Mouse (Mus musculus): ENCODE results near the gene Klb. TPM values are rescaled to one million over a fixed set of nuclear protein-coding genes. Genes with fewer than 3 reads are reported as not detected.
"Not testable (repeated sequence)": the region's sequence is repeated elsewhere in the genome, so short reads cannot be mapped to it uniquely, and the experiment has no call there.

The Klb gene
- polyA plus RNA-seq (2012; rRNA removed): 0.40 and 0.42 TPM in 2 replicates

DNA sequence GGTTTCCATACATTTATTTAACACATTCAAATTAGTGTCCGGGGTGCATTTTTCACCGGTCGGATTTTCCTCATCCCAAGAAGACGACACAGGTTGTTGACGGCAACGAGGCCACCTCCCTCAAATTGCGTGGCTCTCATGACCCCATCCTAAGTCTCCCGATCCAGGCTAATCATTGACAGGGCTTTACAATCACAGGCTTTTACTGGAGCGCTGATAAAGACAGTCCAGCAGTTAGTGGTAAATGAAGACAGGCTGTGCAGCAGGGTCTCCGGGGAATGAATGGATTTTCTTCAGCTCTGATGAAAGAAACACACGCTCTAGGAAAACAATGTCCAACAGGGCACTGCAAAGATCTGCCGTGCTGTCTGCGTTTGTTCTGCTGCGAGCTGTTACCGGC lies at the start of gene Klb:
Gene Klb, plus strand, starts transcription at position 147 of the 400 bp plus-strand sequence.
- no peak for DNase-seq (ENCODE audit: extremely low spot score in 1 of 2, low spot score in 1 of 2)

- not testable (repeated sequence) for DNase-seq (ENCODE audit: extremely low spot score in 1 of 2, low spot score in 1 of 2)
Measured at GRCm38 (mm10) chr5:65299623-65300022, 48.5 kb upstream of the Klb start.

DNA sequence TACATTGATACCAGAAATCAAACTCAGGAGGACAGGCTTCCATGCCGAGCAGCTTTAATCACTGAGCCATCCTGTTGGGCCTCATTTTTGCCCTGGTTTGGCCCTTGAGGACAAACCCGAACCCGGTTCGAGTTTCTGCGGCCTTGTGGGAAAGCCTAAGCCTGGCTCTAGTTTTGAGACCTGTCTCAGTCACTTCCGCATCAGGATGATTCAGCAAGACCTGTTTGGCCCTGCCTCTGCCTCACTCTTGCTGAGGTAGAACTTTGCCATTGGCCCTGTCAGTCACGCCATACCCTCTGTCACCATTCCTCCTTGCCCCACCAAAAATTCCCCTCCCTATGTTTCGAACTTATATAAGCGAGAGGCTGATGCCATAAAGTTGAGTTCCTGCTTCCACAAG lies 48.0 kb upstream of the Klb start:
- no peak for DNase-seq (ENCODE audit: extremely low spot score in 1 of 2, low spot score in 1 of 2)

DNA sequence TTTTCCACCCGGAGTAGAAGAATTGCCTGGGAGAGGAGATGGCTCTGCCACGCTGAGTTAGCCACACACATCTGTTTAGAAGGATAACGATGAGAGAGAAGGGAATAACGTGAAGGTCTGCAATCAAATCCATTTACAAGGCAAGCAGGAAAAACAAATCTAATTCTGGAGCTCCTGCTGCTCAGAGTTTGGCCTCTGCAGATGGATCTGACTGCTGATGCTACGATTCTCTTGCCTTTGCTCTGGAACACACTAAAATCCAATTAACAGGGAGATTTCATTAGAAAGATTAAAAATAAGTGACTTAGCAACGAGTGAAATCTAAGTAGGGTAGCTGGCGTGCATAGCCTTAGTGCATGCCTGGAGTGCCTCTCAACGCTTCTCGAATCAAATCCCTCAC lies 42.6 kb upstream of the Klb start:
- DNase-seq (ENCODE audit: extremely low spot score in 1 of 2, low spot score in 1 of 2): no peak

- DNase-seq (ENCODE audit: extremely low spot score in 1 of 2, low spot score in 1 of 2): no peak
Measured at GRCm38 (mm10) chr5:65308208-65308607, 39.9 kb upstream of the Klb start.

- DNase-seq (ENCODE audit: extremely low spot score in 1 of 2, low spot score in 1 of 2): no peak
Measured at GRCm38 (mm10) chr5:65308866-65309265, 39.2 kb upstream of the Klb start.

- no peak for DNase-seq (ENCODE audit: extremely low spot score in 1 of 2, low spot score in 1 of 2)
Measured at GRCm38 (mm10) chr5:65319176-65319575, 28.9 kb upstream of the Klb start.

GRCm38 (mm10) chr5:65322165-65322564 lies 25.9 kb upstream of the Klb start:
- no peak for DNase-seq (ENCODE audit: extremely low spot score in 1 of 2, low spot score in 1 of 2)

GRCm38 (mm10) chr5:65324271-65324670 lies 23.8 kb upstream of the Klb start:
- no peak for DNase-seq (ENCODE audit: extremely low spot score in 1 of 2, low spot score in 1 of 2)

DNA sequence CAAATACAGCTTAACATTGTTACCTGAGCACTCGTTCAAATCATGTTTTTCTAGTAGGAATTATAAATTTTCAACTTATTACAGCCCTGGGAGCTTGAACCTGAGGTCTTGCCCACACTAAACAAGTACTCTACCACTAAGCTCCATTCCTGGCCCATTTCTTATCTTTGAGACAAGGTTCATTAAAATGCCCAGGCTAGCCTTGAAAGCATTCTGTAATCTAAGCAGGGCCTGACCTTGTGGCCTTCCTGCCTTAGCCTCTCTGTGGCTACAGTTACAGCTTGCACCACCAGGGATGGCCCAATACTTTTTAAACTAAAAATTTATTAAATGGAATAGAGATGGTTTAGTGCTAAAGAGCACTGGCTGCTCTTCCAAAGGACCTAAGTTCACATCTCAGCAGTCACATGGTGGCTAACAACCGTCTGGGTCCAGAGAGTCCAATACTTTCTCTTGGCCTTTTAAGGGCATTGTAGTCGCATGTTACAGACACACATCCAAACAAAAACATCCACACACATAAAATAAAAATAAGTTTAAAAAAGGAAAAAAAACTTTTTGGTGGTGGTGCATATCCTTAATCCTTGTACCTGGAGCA lies 23.3 kb upstream of the Klb start:
- DNase-seq (ENCODE audit: extremely low spot score in 1 of 2, low spot score in 1 of 2): no peak

DNA sequence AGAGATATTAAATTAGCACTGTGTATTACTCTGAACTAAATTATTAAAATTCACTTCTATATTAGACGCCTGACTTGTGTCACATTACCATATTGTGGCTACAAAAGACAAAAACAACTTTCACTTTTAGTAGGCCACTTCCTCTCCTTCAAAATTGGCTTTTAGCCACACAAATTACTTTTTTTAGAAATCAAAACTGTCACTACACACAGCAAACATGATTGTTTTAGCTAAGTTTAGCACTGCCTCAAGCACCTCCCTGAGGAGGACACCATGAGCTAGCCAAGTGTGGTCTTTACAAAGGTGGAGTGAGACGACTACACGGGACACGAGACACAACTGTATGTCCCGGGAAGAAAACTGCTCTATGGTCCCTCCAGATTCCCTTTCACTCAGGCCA lies 21.9 kb upstream of the Klb start:
- no peak for DNase-seq (ENCODE audit: extremely low spot score in 1 of 2, low spot score in 1 of 2)

DNA sequence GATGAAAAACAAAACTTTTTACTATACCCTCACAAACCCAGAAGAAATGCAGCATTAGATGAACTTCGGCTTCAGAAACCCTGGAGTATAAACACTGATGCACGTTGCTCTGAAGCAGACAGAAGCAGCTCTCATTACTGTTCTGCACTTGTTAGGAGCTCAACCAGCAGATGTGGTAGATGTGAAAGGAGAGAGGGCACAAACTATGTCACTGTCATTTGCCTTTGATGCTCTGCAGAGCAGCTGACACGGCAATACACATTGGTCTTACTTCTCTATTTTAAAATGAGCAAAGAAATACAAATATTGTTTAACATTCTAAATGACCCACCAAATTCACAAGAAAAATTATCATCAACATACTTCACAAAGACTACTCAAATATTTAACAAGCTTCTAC lies 18.1 kb upstream of the Klb start:
- DNase-seq (ENCODE audit: extremely low spot score in 1 of 2, low spot score in 1 of 2): no peak

- no peak for DNase-seq (ENCODE audit: extremely low spot score in 1 of 2, low spot score in 1 of 2)
Measured at GRCm38 (mm10) chr5:65334788-65335187, 13.3 kb upstream of the Klb start.

GRCm38 (mm10) chr5:65335298-65336074 lies 12.6 kb upstream of the Klb start, which contains the start of gene Rfc1:
TSS of gene Rfc1 (minus strand) at chr5:65335670.
- peak; percentile 80 to 87 for DNase-seq (ENCODE audit: extremely low spot score in 1 of 2, low spot score in 1 of 2)

DNA sequence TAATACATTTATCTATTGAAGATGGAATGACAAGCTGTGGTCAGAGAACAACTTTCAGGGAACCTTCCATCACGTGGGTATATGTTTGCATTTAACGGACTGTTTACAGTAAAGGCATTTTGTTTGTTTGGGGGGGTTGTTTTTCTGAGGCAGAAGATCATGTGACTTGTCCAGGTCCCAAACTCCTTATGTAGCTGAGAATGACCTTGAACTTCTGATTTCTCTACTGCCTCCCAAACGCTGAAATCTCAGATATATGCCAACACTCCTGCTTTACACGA lies 12.1 kb upstream of the Klb start:
- no peak for DNase-seq (ENCODE audit: extremely low spot score in 1 of 2, low spot score in 1 of 2)

DNA sequence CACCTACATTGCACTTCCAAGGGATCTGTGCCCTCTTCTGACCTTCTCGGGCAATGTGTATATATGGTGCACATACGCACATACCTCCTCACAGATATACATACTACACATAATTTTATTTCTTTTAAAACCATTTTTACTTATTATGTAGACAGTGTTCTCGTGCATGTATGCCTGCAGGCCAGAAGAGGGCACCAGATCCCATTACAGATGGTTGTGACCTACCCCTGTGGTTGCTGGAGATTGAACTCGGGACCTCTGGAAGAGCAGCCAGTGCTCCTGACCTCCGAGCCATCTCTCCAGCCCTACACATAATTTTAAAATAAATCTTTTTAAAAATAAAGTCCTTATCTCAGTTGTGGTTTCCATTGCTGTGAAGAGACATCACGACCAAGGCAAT lies 9.7 kb upstream of the Klb start:
- DNase-seq (ENCODE audit: extremely low spot score in 1 of 2, low spot score in 1 of 2): no peak

GRCm38 (mm10) chr5:65340167-65340566 lies 7.9 kb upstream of the Klb start:
- no peak for DNase-seq (ENCODE audit: extremely low spot score in 1 of 2, low spot score in 1 of 2)

DNA sequence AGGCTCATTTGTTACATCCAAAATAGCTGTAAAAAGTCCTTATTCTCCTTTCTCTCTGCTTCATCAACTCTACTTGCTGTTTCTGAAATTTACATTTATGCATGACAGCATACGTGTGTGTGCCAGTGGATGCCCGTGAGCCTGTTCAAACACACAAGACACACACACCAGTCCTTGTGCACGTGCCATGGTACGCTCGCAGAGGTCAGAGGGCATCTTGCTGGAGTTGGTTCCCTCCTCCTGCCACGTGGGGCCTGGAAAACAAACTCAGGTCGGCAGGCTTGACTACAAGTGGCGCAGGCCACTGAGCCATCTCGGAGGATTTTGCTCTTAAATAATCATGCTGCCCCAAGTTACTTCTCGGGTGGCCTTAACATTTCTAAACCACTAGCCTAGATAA lies 2.4 kb downstream of the Klb start:
- no peak for DNase-seq (ENCODE audit: extremely low spot score in 1 of 2, low spot score in 1 of 2)

DNA sequence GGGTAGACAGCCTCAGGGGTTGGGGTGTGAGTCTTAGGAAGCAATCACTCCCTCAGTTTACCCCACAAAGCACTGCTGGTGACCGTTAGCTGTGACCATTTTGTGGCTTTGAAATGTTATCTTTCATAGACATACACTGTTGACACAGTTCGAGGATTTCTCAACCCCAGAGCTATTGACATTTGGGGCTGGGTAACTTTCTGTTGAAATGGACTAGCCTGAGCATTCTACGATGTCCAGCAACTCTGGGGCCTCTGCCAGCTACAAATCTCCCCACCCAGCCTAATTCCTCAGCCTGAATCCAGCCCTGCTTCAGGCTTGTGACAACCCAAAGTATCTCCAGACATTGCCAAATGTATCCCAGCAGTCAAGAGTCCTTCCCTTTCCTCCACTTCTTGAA lies 6.0 kb downstream of the Klb start:
- no peak for DNase-seq (ENCODE audit: extremely low spot score in 1 of 2, low spot score in 1 of 2)

- no peak for DNase-seq (ENCODE audit: extremely low spot score in 1 of 2, low spot score in 1 of 2)
Measured at GRCm38 (mm10) chr5:65354985-65355384, 6.9 kb downstream of the Klb start.

DNA sequence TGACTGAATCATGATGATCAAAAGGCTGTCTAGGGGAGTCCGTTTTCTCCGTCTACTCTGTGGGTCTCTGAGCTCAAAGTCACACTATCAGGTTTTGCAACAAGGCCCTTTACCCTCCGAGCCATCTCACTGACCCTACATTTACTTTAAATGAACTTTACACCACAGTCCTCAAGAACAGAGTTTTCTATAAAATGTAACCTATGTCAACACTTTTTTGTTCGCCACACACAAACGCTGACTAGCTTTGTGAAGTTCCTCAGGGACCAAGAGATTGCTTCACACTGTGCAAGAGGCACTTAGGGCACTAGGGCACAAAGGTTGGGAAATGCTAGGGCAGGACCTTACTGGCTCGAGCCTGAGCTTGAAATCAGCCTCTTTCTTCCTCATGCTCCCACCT lies 8.7 kb downstream of the Klb start:
- DNase-seq (ENCODE audit: extremely low spot score in 1 of 2, low spot score in 1 of 2): no peak

GRCm38 (mm10) chr5:65357771-65358170 lies 9.7 kb downstream of the Klb start:
- no peak for DNase-seq (ENCODE audit: extremely low spot score in 1 of 2, low spot score in 1 of 2)

- DNase-seq (ENCODE audit: extremely low spot score in 1 of 2, low spot score in 1 of 2): no peak
Measured at GRCm38 (mm10) chr5:65367837-65368236, 19.7 kb downstream of the Klb start.
